Mouse (Mus musculus) frontal cortex, adult (tissue): ENCODE data around the gene Gm4214.
"Not testable (repeated sequence)": the region's sequence is repeated elsewhere in the genome, so short reads cannot be mapped to it uniquely, and the experiment has no call there.

Source experiments
- ATAC-seq: cut with Nextera tagmentation; 2 replicates; pipeline ENCODE4 v1.9.2; 2017; ENCODE audit warnings: mild to moderate bottlenecking, moderate library complexity, mixed read lengths; ENCODE audit not compliant: low TSS enrichment

The Gm4214 gene

DNA sequence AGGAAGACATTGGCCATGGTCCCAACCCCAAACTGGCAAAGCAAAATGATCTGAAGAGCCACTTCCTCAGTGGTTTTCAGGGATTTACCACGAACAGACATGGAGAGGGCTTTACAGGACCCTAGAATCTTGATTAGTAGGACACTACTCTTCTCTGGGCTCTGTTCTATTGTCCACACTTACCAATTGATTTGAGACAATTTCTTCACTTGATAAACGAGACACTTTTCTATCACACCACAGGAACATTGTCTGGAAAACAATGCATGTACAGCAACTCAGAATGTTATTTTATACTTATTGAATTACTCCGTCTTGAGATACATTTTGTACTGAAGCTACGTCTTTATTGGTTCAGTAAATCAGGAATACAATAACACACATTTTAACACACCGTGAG lies at the start of gene Gm4214:
TSS of gene Gm4214 (minus strand) at position 101 of the 400 bp plus-strand sequence.
- ATAC-seq: not testable (repeated sequence)

DNA sequence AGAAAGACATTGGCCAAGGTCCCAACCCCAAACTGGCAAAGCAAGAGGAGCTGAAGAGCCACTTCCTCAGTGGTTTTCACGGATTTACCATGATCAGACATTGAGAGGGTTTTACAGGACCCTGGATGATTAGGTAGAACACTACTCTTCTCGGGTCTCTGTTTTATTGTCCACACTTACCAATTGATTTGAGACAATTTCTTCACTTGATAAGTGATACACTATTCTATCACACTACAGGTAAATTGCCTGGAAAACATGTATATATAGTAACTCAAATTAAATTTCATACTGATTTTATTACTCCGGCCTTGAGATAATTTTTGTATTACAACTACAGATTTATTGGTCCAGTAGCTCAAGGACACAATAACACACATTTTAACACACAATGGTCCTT lies 35.4 kb upstream of the Gm4214 start, which contains the start of gene Gm4216:
TSS of gene Gm4216 (minus strand) at position 101 of the 400 bp plus-strand sequence.
- not testable (repeated sequence) for ATAC-seq
